Mouse (Mus musculus) adrenal gland, adult (tissue): ENCODE data around the gene Hspa2.

Experiments
- DNase-seq, 2 experiments: peaks; one replicate each; pipeline ENCODE4 v3.0.0; 2022 to 2023; ENCODE audit warnings: low spot score in 1 of 2; ENCODE audit not compliant: inconsistent age in 2 of 2

Gene Hspa2

DNA sequence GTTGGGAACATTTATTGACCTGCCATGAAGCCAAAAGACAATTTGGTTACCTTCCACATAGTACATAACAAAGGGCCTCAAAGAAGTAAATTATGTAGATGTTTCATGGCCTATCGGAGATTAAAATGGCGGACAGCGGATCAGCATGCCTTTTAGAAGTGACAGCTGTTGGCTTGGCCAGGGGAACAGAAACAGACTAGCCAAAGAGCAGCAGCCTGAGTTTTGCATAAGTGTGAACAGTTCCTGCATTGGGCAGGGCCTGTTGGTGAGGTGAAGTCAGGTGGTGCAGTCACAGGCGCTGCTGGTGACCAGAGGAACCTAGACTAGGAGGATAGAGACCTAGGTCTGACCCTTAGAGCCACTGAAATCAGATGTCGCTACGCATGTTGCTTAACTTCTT lies 26.9 kb upstream of the Hspa2 start:
- peak in 1 of 2 experiments; percentile 55 for DNase-seq

DNA sequence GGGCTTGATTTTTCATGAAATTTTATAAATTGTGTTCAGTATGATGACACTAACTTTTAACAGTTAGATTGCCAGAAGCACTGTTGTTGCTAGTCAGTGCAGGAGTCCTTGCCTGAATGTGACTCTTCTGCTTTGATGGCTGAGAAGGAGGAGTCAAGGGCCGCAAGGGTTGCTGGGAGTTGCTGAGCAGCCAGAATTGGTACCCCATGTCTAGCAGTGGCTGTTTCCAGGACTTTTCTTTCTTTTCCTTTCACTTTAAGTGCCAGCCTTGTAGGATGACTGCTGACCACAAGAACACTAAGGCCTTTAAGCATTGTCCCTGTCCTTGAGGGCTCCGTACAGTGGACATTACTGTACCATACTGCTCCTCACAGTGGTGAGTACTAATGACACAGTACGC lies 26.2 kb upstream of the Hspa2 start:
- peak; percentile 69 to 77 for DNase-seq

DNA sequence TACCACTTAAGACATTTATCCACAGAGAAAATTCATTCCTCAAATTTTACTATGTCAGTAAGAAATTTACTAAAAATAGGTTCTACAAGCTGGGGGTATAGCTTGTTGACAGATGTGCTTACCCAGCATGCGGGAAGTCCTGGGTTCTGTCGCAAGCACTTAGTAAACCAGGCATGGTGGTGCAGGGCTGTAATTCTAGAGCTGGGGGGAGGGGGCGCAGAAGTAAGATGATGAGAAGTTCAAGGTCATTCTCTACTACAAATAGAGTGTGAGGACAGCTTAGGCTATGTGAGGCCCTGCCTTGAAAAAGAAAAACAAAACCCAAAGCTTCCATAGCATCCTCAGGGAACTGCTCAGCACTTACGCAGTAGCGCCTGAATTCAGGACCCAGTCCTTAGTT lies 25.4 kb upstream of the Hspa2 start:
- DNase-seq = peak in 1 of 2 experiments; percentile 56

DNA sequence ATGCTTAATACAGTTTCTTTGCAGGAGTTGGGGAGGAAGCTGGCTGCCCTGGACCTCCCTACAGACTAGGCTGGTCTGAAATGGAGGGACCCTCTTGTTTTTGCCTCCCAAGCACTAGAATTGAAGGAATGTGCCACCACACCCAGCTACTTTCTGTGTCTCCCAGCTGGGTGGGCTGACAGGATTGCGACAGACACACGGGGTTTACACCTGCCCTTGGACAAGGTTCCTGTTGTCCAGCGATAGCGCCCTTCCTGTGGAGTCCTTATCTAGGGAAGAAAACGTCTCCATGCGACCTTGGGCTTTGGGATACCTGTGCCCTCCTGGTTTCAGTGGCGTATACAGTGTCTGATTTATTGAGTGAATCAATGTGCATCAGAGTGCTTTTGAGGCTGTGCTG lies 23.8 kb upstream of the Hspa2 start:
- DNase-seq = no peak

DNA sequence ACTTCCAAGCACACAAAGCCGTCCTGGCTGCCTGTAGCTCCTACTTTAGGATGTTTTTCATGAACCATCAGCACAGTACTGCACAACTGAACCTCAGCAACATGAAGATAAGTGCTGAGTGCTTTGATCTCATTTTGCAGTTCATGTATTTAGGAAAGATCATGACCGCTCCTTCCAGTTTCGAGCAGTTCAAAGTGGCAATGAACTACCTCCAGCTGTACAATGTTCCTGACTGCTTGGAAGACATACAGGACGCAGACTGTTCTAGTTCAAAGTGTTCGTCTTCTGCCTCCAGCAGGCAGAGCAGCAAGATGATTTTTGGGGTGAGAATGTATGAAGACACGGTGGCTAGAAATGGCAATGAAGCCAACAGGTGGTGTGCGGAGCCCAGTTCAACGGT lies 18.6 kb upstream of the Hspa2 start:
- DNase-seq = no peak

DNA sequence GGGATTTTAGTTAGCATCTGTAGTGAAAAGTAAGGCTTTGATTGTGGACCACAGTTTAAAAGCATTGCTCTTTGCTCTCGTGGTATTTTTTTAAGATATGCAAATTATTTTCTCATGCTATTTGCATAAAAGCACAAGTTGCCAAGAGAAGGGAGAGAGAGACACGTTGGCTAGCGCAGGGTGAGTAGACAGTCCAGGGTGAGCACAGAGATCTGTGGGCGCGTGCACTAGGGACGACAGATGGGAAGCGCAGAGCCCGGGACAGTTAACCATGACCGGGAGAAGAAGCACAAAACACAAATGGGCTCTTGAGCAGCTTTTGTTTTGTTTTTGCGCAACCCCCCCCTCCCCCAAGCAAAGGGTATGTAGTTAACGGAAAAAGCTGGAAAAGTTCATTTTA lies 15.2 kb upstream of the Hspa2 start:
- no peak for DNase-seq

DNA sequence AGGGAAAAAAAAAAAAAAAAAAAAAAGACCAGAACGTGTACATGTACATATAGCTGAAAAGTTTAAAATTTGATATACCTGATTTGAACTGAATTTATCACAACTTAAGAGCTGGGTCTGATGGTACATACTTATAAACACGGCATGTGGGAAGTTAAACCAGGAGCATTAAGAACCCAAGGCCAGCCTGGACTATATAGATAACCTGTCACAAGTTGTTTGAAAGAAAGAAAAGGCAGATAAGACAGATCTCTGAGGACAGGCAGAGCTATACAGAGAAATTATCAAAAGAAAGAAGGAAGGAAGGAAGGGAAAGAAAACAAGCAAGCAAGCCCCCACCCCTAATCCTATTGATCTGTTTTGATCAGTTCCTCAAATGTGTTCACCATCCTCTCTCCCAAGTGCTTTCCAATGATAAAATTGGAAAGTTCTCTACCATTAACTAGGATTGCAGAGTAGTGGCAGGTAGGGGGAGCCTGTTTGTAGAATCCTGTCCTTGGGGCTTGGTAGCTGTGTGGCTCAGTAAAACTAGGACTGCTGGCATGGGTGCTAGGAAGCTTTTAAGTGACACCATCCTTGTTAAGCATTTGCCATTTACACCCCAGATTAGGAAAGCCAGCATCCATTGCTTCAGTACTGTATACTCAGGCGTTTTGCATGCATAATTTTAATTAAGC lies 12.2 kb upstream of the Hspa2 start:
- DNase-seq = no peak

DNA sequence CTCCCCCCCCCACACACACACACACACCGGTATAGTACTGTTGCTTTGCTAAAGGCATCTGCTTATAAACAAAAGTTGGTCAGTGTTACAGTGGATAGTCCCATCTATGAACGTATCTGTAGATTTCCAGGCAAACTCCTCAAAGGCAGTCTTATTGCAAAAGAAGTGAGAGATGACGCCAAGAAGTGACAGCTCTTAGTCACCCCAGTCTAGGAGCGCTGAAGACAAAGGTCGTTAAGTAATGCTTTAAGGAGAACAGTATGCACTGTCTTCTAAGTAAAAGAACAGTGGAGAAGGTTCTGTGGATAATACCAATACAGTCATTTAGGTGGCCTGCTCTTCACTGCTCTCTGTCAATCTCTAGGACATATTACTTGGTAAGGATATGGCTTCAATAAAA lies 11.0 kb upstream of the Hspa2 start:
- DNase-seq = no peak

DNA sequence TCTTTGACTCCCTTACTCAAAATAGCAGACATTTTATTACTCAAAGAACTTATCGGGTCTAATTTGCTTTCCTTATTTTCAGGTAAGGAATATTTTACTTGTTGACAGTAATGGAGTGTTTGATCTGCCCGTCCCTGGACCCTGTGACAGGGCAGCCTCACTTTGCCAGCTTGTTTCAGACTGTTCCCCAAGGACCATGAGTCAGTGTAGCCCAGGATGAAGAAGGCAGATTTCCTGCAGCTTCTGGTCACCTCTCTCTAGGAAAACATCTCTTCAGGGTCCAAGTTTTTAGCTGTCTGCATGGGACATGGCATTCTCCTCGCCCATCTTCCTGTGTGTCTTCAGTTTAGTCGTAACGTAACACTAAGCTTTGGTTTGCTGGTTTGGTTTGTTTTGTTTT lies 6.7 kb upstream of the Hspa2 start:
- no peak for DNase-seq

DNA sequence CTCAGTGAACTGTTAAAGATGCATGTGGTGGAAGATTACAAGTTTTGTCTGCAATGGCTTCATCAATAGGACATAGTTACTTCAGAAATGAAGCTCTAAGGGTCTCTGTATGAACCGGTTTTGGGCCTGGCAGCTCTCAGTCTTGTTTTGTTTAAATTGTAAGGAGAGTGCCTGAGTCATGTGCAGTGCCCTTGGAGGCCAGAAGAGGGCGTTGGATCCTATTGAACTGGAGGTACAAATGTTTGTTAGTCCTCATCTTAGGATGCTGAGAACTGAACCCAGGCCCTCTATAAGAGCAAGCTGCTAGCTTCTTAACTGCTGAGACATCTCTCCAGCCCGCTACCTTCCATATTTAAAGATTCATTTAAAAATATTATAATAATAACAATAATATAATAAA lies 2.3 kb upstream of the Hspa2 start:
- no peak for DNase-seq

DNA sequence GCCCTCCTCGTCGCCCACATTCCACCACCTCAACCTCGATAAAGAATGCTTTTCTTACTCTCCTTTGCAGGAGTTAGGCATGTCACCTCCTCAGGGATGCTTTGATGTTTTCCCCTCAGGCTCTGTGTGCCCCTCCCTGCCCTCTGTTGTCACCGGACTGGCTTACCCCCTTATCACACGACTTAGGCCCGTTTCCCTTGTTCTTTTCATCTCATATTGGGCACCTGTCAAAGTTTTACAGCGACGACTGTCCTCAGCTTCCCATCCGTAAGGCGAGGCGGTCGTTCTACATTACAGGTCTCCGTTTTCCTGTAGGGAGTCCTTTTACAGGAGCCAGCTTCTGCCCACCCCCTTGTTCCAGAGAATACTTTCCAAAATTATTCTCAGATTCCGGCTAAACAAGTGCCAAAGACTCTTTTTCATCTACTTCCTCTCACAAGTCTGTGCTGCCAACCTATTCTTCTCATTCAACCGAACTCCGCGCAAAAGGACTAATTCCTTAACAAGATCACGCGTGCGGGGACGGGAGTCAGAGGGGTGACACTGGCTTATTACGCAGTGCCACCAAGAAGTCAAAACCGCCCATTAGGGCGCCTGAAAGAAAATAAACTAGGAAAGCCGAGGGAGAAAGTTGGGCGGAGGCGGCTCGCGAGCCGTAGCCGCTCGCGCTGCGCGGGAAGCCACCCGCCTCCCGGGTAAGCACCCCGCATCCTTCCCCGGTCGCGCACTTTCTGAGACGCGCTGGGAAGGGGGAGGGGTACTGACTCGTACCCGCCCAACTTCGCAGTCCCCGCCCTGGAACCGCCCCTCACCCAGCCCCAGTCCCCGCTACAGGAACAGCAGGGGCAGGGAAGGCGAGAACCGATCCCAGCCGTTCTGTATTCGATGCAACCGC lies 738 bp upstream of the Hspa2 start:
- DNase-seq = peak in 1 of 2 experiments; percentile 27

DNA sequence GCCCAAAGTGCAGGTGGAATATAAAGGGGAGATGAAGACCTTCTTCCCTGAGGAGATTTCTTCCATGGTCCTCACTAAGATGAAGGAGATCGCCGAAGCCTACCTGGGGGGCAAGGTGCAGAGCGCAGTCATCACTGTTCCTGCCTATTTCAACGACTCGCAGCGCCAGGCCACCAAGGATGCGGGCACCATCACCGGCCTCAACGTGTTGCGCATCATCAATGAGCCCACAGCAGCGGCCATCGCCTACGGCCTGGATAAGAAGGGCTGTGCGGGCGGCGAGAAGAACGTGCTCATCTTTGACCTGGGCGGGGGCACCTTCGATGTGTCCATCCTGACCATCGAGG lies 833 bp downstream of the Hspa2 start:
- no peak for DNase-seq

DNA sequence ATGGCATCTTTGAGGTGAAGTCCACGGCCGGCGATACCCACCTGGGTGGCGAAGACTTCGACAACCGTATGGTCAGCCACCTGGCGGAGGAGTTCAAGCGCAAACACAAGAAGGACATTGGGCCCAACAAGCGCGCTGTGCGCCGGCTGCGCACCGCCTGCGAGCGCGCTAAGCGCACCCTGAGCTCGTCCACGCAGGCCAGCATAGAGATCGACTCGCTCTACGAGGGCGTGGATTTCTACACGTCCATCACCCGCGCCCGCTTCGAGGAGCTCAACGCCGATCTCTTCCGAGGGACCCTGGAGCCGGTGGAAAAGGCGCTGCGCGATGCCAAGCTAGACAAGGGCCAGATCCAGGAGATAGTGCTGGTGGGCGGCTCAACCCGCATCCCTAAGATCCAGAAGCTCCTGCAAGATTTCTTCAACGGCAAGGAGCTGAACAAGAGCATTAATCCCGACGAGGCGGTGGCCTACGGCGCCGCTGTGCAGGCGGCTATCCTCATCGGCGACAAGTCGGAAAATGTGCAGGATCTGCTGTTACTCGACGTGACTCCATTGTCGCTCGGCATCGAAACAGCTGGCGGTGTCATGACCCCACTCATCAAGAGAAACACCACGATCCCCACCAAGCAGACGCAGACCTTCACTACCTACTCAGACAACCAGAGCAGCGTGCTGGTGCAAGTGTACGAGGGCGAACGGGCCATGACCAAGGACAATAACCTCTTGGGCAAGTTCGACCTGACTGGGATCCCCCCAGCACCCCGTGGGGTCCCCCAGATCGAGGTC lies 1.4 kb downstream of the Hspa2 start:
- DNase-seq = peak; percentile 51 to 69

DNA sequence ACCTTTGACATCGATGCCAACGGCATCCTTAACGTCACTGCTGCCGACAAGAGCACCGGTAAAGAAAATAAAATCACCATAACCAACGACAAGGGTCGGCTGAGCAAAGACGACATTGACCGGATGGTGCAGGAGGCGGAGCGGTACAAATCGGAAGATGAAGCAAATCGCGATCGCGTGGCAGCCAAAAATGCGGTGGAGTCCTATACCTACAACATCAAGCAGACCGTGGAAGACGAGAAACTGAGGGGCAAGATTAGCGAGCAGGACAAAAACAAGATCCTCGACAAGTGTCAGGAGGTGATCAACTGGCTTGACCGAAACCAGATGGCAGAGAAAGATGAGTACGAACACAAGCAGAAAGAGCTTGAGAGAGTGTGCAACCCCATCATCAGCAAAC lies 2.0 kb downstream of the Hspa2 start:
- DNase-seq = no peak

DNA sequence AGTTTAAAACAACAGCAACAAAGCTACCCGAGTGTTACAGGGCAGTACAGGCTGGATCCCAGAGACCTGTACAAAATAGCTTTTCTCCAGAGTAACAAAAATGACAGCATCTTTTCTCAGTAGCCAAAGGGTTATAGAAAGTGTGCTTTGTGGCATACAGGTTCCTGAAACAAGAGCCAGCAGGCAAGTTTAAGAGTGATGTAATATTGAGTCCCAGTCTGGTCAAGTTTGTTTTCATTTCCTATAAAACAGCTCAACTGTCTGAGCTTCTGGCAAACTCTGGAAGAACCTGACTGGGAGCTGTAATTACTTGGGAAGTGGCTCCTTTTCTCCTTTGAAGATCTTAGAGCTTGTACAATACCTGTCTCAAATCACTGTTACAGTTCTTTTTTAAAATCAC lies 3.2 kb downstream of the Hspa2 start:
- no peak for DNase-seq

DNA sequence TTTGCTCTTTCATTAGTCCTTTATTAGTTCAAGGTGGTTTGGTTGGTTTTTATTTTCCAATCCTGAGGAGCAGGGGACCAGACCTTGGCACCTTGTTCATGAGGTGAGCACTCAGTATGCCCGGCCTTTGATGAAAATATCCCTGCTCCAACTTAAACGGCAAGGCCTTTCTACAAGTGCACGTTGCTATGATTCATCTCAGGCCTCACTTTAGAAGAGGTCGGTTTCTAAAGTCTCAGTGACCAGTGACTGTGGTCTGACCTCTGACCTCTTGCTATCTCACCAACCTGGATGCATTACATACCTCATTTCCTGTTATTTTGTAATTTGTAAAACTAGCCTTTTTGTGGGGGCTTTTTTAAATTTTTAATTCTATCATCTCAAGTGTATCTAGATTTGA lies 5.2 kb downstream of the Hspa2 start:
- DNase-seq = no peak

DNA sequence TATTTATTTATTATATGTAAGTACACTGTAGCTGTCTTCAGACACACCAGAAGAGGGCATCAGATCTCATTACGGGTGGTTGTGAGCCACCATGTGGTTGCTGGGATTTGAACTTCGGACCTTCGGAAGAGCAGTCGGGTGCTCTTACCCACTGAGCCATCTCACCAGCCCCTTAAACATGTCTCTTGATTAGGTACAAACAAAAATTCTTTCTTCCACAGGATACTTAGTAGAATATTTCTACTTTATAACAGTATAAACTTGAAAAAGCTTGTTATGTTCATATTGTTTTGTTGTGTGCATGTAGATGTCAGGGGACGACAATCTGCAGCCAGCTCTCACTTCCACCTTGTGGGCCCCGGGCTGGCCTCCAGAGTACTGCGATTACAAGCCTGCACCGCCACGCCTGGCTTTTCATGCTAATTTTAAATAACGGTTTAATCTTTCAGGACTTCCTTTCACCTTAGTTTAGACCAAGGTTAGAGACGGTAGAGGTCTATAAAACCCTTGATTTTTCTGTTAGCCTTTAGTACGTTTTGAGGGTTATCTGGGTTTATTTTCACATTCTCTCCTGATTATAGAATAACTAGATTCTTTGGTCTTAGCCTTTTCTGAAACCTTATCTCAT lies 11.5 kb downstream of the Hspa2 start:
- DNase-seq = no peak

DNA sequence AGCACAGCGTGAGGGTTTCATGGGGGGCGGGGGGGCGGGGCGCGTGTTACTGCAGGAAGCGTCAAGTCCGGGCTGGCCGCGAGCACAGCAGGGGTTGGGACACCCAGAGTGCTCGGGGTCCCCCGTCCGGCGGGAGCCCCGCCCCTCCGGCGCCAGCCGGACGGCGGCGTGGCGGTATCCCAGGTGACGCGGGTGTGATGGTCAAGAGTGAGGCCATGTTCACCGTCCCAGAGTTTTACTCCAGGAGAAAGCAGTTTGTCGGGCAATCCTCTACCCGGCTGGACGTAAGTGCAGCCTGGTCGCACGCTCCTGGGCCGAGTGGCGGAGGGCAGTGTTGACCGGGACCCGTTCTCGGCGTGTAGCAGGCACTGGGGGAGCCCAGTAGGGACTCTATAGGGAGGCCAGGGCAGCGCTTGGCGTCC lies 13.5 kb downstream of the Hspa2 start, which contains the start of gene Ppp1r36:
Gene Ppp1r36 (plus strand): TSS at position 106 of the 422 bp plus-strand sequence.
- DNase-seq = peak; percentile 27 to 57

DNA sequence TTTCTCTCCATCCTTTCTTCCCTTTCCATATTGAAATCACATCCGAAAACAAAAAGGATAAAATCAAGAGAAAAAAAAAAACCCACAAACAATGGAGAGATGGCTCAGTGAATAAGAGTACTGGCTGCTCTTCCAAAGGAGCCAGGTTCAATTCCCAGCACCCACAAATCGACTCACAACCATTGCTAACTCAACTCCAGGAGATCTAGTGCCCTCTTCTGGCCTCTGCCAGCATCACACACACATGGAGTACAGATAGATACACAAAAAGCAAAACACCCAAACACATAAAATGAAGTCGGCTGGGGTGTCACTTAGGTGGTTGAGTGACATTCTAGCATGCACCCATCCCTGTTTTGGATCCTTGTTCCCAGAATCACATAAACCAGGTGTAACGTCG lies 14.4 kb downstream of the Hspa2 start:
- DNase-seq = no peak

DNA sequence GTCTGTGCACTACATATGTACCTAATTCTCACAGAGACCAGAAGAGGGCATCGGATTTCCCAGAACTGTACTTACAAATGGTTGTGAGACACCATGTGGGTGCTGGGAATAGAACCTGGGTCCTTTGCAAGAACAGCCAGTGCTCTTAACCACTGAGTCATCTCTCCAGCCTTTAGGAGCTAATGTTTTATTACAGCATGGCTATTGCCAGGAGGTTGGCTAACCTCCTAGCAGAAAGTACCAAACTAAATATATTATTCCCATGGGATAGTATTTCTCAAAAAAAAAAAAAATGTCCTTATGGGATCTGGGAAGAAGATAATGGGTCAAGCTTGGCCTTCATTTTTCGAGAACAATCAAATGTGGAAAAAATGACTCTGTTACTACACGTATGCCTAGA lies 21.3 kb downstream of the Hspa2 start:
- no peak for DNase-seq

DNA sequence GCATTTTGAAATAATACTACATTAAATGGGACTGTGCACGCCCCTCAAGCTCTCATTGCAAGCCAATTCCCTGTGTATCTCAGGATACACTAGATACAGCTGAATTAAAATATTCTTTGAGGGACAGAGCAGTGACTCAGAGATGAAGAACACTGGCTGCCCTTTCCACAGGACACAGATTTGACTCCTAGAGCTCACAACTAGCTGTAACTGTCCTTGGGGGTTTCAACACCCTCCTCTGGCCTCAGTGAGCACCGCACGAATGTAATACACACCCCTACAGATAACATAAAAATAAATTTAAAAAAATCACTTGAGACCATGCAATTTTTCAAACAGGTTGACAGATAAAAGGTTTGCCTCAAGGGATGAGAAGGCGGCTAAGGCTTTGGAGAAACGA lies 23.6 kb downstream of the Hspa2 start:
- peak; percentile 43 to 77 for DNase-seq
